Mouse (Mus musculus): ENCODE results near the gene Rcor1.
A peak's percentile ranks its signal among the peaks of the same experiment; 100 is the strongest.

The Rcor1 gene

GRCm38 (mm10) chr12:111021577-111021976 is 17.6 kb upstream of the Rcor1 start:
- DNase-seq (ENCODE audit: low spot score in 2 of 2): no peak

DNA sequence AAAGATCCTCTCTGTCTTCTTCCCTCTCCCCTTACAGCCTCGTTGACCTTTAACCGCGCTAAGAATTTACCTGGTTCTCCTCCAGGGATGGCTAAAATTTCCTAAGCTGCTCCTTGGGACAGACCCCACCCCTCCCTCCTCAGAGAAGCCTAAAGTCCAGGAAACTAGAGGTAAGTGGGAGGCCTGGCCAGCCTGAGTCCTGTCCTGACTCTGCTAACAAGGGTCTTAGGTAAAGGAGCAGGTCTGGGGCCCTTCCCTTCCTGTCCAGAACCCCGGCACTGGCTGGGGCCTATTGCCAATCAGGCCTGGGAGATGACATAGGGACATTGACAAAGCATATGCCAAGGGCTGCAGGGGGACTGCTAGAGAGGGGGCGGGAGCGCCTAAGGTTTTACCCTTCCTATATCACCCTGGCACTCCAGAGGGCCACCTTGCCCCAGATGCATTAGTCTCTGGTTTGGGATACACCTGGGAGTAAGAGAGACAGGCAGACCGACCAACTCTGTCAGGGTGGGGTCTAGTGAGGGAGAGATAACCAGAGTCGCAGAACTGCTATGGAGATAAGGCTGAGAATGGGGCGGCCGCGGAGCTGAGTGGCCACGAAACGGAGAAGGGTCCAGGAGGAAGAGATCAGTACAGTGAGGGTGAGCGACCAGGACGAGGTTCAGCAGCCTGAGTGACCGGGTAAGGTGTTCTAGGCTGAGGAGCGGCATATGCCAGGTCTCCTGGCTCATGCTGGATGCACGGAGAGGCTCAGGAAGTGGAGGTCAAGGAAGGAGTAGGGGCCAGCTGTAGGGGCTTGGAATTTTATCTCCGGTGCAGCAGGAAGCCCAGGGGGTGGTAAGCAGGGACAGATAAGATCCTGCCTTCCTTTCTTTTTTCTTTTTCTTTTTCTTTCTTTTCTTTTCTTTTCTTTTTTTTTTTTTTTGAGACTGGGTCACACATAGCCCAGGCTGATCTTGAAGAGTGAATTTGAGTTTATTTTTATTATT is 10.7 kb upstream of the Rcor1 start:
- DNase-seq (ENCODE audit: low spot score in 2 of 2): no peak

GRCm38 (mm10) chr12:111029291-111029890 is 9.8 kb upstream of the Rcor1 start:
- DNase-seq (ENCODE audit: low spot score in 2 of 2): no peak

DNA sequence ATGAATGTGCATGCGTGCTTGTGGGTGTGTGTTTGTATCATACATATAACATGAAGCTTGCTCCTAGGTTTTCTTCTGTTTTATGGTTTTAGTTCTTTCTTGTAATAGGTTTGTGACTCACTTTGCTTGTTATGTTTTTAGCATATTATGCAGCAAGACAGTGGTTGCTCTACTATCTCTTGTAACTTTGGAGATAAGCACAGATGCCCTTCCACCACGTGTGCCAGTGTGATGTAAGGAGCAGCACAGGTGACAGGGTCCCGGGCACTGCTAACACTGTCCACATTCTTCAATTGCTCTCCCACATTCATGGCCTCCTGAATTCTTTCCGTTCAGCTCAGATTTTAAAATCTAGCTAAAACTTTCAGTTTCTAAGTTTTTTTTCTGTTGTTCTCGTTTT is 6.3 kb upstream of the Rcor1 start:
- no peak for DNase-seq (ENCODE audit: low spot score in 2 of 2)

- no peak for DNase-seq (ENCODE audit: low spot score in 2 of 2)
Measured at GRCm38 (mm10) chr12:111035182-111035824, 3.8 kb upstream of the Rcor1 start.

GRCm38 (mm10) chr12:111036198-111036775 is 2.9 kb upstream of the Rcor1 start:
- no peak for DNase-seq (ENCODE audit: low spot score in 2 of 2)

GRCm38 (mm10) chr12:111037241-111038180 is 1.6 kb upstream of the Rcor1 start:
- no peak for DNase-seq (ENCODE audit: low spot score in 2 of 2)

DNA sequence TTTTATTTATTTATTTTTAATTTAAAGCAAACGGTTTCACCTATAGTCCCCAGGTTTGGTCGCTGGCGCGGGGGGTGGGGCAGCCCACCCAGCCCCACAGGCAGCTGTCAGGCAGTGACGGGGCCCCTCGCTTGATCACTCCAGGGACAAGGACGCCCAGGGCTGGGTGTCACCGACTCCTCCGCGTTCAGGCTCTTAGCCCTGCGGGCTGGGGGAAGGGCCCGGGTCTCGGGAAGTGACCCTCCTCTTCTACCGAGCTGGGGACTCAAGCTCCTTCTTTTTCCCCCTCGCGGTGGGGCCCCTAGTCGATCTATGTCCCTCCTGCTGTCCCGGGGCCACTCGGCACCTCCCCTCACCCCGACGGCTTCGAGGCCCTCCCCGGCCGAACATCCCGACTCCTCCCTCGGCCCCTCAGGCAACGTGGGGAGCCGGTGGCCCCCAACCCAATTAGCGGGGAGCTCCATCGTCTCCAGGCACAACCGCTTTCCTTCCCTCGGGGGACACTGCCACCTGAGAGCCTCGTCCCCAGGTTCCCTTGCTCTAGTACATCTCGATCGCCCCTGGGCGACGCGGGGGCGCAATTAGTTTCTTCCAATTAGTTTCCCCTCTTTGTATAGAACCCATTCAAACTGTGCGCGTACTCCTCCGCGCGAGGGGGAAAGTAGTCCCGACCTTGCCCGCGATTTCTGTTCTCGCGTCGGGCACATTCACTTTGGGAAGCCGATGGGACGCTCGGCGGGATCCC is 748 bp upstream of the Rcor1 start:
- DNase-seq (ENCODE audit: low spot score in 2 of 2): peak in 1 of 2 experiments; percentile 66

- DNase-seq (ENCODE audit: low spot score in 2 of 2): peak in 1 of 2 experiments; percentile 33
Measured at GRCm38 (mm10) chr12:111039771-111040530, 800 bp downstream of the Rcor1 start.

DNA sequence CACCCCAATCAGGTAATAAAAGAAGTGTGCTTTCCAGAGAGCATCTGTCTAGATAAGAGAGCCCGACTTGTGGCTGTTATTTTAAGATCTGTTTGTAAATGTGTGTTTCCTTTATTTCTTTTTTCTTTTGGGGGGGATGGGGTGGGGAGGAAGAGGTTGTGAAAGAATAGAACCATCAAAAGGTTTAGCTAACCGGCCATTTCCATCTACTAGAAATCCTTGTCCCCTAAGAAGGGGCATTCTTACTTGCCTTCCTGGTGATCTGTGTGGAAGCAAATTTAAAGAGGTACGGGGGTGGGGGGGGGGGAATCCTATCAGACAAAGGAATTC is 1.3 kb downstream of the Rcor1 start:
- DNase-seq (ENCODE audit: low spot score in 2 of 2): no peak

- no peak for DNase-seq (ENCODE audit: low spot score in 2 of 2)
Measured at GRCm38 (mm10) chr12:111041196-111041595, 2.0 kb downstream of the Rcor1 start.

DNA sequence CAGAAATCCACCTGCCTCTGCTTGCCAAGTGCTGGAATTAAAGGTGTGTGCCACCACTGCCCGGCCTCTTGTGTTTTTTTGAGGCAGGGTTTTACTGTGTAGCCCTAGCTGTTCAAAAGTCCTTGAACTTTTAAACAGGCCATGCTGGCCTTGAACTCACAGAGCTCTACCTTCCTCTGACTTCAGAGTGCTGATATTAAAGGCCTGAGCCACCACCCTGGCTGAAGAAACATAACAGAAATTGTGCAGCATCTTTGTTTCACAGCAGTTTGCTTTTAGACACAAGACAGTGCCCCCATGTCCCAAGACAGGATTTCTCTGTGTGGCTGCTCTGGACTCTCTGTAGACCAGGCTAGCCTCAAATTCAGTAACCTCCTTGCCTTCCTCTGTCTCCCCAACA is 3.2 kb downstream of the Rcor1 start:
- DNase-seq (ENCODE audit: low spot score in 2 of 2): no peak

DNA sequence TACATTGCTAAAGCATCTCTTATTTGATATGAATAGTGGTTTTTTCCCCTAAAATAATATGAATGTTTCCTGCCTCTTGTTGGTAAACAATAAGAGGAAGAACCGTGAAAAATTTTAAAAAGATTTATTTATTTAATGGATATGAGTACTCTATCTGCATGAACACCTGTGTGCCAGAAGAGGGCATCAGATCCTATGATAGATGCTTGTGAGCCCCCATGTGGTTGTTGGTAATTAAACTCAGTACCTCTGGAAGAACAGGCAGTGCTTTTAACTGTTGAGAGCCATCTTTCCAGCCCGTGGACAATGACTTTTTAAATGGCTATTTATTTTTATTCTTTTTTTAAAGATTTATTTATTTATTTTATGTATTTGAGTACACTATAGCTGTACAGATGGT is 5.7 kb downstream of the Rcor1 start:
- no peak for DNase-seq (ENCODE audit: low spot score in 2 of 2)

DNA sequence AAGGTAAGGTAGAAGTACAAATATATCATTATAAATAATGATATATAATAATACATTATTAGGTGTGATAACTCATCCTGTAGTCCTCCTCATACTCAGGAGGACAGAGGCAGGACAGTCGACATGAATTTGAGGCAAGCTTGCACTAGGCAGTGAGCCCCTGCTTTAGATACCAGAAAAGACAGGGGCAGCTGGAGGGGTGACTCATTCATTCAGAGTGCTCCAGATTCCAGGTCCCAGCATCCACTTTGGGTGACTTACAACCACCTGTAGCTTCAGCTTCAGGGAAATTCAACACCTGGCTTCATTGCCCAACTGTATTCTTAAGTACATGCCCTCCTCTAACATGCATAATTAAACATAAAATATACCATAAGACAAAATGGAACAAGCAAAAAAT is 7.7 kb downstream of the Rcor1 start:
- DNase-seq (ENCODE audit: low spot score in 2 of 2): no peak

- DNase-seq (ENCODE audit: low spot score in 2 of 2): no peak
Measured at GRCm38 (mm10) chr12:111048201-111048600, 9.1 kb downstream of the Rcor1 start.

DNA sequence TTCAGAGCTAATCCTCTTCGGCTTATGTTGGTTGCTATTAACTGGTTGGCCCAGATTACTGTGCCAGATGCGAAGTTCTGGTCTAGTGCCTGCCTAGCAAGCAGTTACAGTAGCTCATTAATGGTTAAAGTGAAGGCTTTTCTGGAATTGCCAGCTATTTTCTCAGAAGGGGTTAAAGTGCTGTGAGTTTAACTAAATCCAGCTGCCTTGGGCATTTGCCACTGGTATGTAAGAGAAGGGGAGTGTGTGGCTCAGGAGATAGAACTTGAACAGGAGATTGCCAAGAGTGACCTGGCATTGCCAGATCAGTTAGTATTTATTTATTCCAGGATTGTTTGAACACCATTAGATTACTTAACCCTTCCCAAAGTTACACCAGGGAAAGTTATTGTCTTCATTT is 11.1 kb downstream of the Rcor1 start:
- DNase-seq (ENCODE audit: low spot score in 2 of 2): no peak

- no peak for DNase-seq (ENCODE audit: low spot score in 2 of 2)
Measured at GRCm38 (mm10) chr12:111063361-111063760, 24.2 kb downstream of the Rcor1 start.

- DNase-seq (ENCODE audit: low spot score in 2 of 2): no peak
Measured at GRCm38 (mm10) chr12:111064220-111064619, 25.1 kb downstream of the Rcor1 start.

DNA sequence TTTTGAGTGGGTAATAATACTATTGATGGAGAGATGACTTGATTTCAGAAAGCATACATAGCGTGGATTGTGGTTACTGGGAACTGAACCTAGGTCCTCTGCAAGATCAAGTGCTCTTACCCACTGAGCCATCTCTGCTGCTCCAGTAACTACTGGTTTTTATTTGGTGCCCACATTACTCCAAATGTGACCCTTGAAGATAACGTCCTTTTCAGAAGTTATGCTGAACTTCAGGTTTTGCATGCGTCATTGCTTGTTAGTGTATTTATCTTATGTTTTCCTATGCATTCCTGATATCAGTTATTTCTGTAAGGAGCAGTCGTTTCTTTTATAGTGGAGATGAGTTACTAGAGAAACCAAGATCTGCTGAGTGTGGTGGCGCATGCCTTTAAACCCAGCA is 26.2 kb downstream of the Rcor1 start:
- no peak for DNase-seq (ENCODE audit: low spot score in 2 of 2)

- no peak for DNase-seq (ENCODE audit: low spot score in 2 of 2)
Measured at GRCm38 (mm10) chr12:111067816-111068215, 28.7 kb downstream of the Rcor1 start.
